Mouse (Mus musculus) lung, embryonic 16.5 days (tissue): ENCODE results near the gene B3galt5. TPM values are rescaled to one million over a fixed set of nuclear protein-coding genes. Genes with fewer than 3 reads are reported as not detected.

ENCODE experiments used
- ATAC-seq: fragments of 200-750 bp; cut with Nextera tagmentation; 2 replicates; pipeline ENCODE4 v1.8.0; 2017; ENCODE audit warnings: low read depth, mild to moderate bottlenecking, moderate library complexity
- H3K27ac ChIP-seq: fragments of 300-500 bp; sonication (generic); 2 replicates; pipeline ENCODE4 v1.5.1; 2014; ENCODE audit warnings: mild to moderate bottlenecking, control low read depth, low read length
- H3K27me3 ChIP-seq: fragments of 300-500 bp; sonication (generic); 2 replicates; pipeline ENCODE4 v1.6.1; 2014; ENCODE audit warnings: low read depth, low read length, mixed read lengths; ENCODE audit not compliant: control insufficient read depth, insufficient read depth
- H3K36me3 ChIP-seq: fragments of 300-500 bp; sonication (generic); 2 replicates; pipeline ENCODE4 v1.6.1; 2014; ENCODE audit warnings: low read length; ENCODE audit not compliant: control insufficient read depth, insufficient read depth
- H3K4me1 ChIP-seq: fragments of 300-500 bp; sonication (generic); replicated peaks from 2 replicates; pipeline ENCODE4 v1.6.1; 2014; ENCODE audit warnings: low read length, mixed read lengths; ENCODE audit not compliant: control insufficient read depth, insufficient read depth
- H3K4me2 ChIP-seq: fragments of 300-500 bp; sonication (generic); 2 replicates; pipeline ENCODE4 v1.6.1; 2014; ENCODE audit warnings: low read depth, low read length, control low read depth
- H3K4me3 ChIP-seq: fragments of 300-500 bp; sonication (generic); 2 replicates; pipeline ENCODE4 v1.5.1; 2014; ENCODE audit warnings: mild to moderate bottlenecking, low read length, control low read depth
- H3K9ac ChIP-seq: fragments of 300-500 bp; sonication (generic); 2 replicates; pipeline ENCODE4 v1.6.1; 2014; ENCODE audit warnings: low read length, control low read depth
- H3K9me3 ChIP-seq: fragments of 300-500 bp; sonication (generic); 2 replicates; pipeline ENCODE4 v1.6.1; 2016; ENCODE audit warnings: low read length; ENCODE audit not compliant: control insufficient read depth
- WGBS: fragments of 180-500 bp; shearing (Covaris S2); extraction: QIAGEN DNeasy Blood & Tissue Kit; methylation state at CpG from one replicate; pipeline ENCODE4 v1.1.7; 2014; 5-methylcytosine and 5-hydroxymethylcytosine counted together
- polyA plus RNA-seq: library from polyadenylated mRNA; unstranded; fragments of >200 nt; fragmentation: Nextera tagmentation; extraction: Ambion mirVana; gene quantifications from 2 replicates; pipeline ENCODE4 v1.2.1, GENCODE M21; 2015

B3galt5 gene
- polyA plus RNA-seq, 1 experiment from 2014 or later, result 2.5 TPM

DNA sequence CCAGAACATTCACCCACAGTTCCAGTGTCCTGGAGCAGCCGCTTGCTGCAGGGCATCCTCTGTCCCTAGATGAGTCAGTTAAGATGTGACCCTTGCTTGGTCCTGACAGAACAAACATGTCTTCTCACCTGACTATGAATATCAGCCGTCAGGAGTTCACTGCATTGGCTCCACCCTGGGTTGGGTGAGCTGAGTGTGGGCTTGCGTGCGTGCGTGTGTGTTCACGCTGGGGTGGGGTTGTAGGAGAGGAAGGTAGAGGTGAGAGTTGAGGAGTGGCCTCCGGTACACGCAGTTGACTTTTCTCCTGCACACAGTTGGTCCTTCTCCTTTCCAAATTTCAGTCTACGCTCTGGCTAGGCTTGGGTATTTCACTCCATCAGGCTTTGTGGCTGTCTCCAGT is 47.0 kb downstream of the B3galt5 start:
- Histone ChIP-seq H3K4me1 (peaks cover 2% of the 10 kb centered on the region; the same call in 1 of the 2 replicates), H3K27ac (no peak overlapping the region), H3K36me3 (no peaks in the 10 kb centered on the region), H3K4me3 (no peak overlapping the region), H3K9ac (no peak overlapping the region), H3K9me3 (no peaks in the 10 kb centered on the region), H3K27me3 (peaks cover 21% of the 10 kb centered on the region), H3K4me2 (no peak overlapping the region)
- ATAC-seq, result no peak
- WGBS, result 75% methylated on average over 9 of the region's 9 CpGs

DNA sequence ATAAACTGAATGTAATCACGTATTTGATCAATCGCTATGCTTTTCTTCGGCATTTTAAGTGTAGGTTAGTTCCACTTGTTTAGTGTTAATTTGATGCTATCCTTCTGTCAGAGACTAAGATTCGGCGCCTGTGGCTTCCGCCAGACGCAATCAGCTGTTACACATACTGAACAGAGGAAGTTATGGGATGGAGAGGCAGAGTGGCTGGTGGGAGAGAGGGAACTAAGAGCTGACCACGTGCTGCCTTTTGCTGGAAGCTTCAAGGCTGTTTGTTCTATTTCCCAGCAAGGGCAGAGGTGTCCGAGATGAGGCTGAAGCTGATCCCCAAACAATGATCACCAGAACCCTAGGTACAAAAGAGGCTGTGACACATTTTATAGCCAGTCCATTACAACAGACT is 56.3 kb downstream of the B3galt5 start:
- no peak overlapping the region for H3K4me2 ChIP-seq
- no peak for ATAC-seq

DNA sequence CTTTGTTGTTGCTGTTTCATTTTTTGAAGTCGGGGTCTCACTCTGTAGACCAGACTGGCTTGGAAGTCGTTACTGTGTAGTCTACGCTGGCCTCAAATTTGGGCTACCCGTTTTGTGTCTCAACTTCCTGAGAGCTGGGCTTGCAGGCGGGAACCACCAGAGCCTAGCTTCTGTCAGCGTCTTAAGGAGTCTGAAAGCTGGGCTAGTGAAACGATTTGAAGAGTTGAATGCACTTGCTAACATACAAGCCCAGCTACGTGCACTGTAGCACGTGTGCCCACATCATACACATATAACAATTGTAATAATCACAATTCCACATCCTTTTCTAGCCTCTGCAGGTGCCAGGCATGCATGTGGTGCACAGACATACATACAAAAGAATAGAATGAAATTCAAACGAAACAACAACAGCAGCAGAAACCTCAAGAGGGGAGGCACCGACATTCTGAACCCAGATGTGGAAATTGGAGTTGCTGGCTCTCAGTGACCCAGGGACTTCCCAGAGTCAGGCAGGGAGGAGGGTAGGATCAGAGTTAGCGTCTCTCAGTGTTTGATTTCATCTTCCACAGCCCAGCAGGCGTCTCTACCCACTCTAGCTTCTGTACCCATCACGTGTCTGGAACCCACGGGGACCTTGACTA is 57.1 kb downstream of the B3galt5 start:
- Histone ChIP-seq H3K36me3 (no peaks in the 10 kb centered on the region), H3K4me2 (no peak overlapping the region), H3K27me3 (no peaks in the 10 kb centered on the region), H3K9me3 (no peaks in the 10 kb centered on the region), H3K9ac (no peak overlapping the region), H3K27ac (no peak overlapping the region), H3K4me1 (no peaks in the 10 kb centered on the region), H3K4me3 (no peak overlapping the region)
- 59% methylated on average over 15 of the region's 15 CpGs for WGBS
- ATAC-seq, result no peak

More for the DNA sequence above, 56.3 kb downstream of the B3galt5 start:
- Histone ChIP-seq H3K27me3 (no peaks in the 10 kb centered on the region), H3K4me1 (no peaks in the 10 kb centered on the region), H3K4me3 (no peak overlapping the region), H3K9me3 (no peaks in the 10 kb centered on the region), H3K36me3 (no peaks in the 10 kb centered on the region), H3K27ac (no peak overlapping the region), H3K9ac (no peak overlapping the region)
- 61% methylated on average over 9 of the region's 9 CpGs for WGBS

DNA sequence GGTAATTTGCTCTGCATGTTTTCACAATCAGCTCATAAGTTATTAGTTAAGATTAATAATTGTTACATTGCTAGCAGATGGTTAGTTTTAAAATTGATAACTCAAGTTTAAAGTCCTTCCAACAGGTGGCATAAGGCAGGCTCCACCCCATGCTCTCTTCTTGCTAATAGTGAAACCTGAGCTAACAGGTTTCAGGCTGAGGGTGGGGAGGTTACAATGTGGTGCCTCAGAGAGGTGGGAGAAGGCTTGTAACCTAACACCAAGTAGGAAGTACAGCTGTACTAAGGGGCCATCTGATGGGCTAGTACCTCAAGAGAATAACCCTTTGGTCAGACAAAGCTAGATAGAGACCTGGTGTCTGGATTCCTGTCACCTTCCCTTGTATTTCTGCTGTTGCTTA is 62.5 kb downstream of the B3galt5 start:
- Histone ChIP-seq H3K27me3 (no peaks in the 10 kb centered on the region), H3K4me1 (no peaks in the 10 kb centered on the region), H3K9me3 (no peaks in the 10 kb centered on the region), H3K4me3 (no peak overlapping the region), H3K36me3 (no peaks in the 10 kb centered on the region), H3K9ac (no peak overlapping the region), H3K4me2 (no peak overlapping the region), H3K27ac (no peak overlapping the region)
- ATAC-seq, result no peak

DNA sequence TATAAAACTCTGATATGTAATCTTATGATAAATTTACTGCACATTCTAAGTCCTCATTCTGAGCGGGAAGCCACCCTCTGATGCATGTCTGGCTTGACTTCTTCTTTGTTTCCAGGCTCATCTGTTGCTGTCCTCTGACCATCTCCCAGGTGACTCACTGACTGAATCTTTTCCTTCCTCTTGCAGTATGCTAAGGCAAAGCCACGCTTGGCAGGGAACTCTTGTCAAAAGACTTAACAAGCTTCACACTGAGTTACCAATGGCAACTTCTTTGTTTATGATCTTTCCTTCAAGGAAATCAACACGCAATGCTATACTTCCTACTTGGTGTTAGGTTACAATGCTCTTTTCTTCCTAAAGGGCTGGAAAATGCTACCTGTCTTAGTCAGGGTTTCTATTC is 63.0 kb downstream of the B3galt5 start:
- Histone ChIP-seq H3K4me3 (no peak overlapping the region), H3K27me3 (no peaks in the 10 kb centered on the region), H3K9me3 (no peaks in the 10 kb centered on the region), H3K9ac (no peak overlapping the region), H3K4me1 (no peaks in the 10 kb centered on the region), H3K4me2 (no peak overlapping the region), H3K27ac (no peak overlapping the region), H3K36me3 (no peaks in the 10 kb centered on the region)
- WGBS, result 66% methylated on average over 3 of the region's 3 CpGs
- ATAC-seq, result no peak

DNA sequence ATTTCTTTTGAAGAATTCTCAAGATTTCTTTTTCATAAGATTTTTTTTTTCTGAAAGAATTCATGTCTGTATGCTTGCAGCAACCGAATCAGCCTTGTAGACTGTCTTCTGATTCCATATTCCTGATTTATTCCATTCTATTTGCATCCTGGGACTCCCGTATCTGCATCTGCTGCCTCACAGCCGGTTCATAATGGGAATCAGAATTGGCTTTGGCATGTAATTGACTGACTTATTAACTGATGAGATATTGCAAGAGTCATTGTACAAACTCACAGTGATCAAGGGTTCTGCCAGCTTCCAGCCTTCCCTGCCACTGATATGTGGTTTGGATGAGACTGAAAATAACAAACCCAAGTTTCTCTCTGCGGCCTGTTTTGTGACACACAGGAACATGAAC is 67.8 kb downstream of the B3galt5 start:
- H3K4me1 ChIP-seq, result no peaks in the 10 kb centered on the region
- no peak overlapping the region for H3K4me3 ChIP-seq
- H3K4me2 ChIP-seq, result no peak overlapping the region
- ATAC-seq, result no peak
- 74% methylated on average over 4 of the region's 4 CpGs for WGBS
- no peaks in the 10 kb centered on the region for H3K9me3 ChIP-seq
- no peak overlapping the region for H3K27ac ChIP-seq
- no peaks in the 10 kb centered on the region for H3K27me3 ChIP-seq
- H3K36me3 ChIP-seq, result no peaks in the 10 kb centered on the region
- H3K9ac ChIP-seq, result no peak overlapping the region

DNA sequence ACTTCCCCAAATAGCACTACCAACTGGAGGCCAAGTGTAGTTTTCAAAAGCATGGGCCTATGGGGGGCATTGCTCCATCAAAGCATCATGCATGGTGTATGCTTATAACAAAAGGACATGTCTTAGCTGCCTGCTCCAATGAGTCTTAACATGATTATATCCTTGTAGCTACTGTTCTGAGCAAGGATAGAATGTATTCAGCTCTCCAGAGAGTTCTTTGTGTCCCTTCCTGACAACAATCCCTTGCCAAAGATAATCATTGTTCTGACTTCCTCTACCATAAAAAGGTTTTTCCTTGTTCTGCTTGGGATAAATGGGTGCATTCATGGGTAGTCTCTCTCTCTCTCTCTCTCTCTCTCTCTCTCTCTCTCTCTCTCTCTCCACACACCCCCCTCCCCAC is 68.8 kb downstream of the B3galt5 start:
- H3K4me1 ChIP-seq, result no peaks in the 10 kb centered on the region
- H3K9ac ChIP-seq, result no peak overlapping the region
- no peak overlapping the region for H3K4me2 ChIP-seq
- no peaks in the 10 kb centered on the region for H3K27me3 ChIP-seq
- no peak for ATAC-seq
- no peak overlapping the region for H3K4me3 ChIP-seq
- H3K9me3 ChIP-seq, result no peaks in the 10 kb centered on the region
- no peak overlapping the region for H3K27ac ChIP-seq
- H3K36me3 ChIP-seq, result no peaks in the 10 kb centered on the region

DNA sequence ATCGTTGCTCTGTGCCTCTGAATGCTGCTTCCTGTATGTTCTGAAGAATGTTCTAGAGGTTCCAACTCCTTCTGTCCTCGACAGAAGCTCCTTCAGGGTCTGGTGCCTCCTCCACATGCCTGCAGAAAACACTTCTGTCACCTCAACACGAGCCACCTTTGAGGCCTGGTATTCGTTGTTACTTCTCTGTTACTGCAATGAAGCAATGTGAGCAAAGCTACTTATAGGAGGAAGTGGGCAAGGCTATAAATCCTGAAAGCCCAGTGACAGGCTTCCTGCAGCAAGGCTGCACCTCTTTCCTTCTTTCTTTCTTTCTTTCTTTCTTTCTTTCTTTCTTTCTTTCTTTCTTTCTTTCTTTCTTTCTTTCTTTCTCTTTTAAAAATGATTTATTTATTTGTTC is 71.3 kb downstream of the B3galt5 start:
- 62% methylated on average over 4 of the region's 4 CpGs for WGBS
- no peaks in the 10 kb centered on the region for H3K9me3 ChIP-seq
- ATAC-seq, result no peak
- H3K4me3 ChIP-seq, result no peak overlapping the region
- H3K9ac ChIP-seq, result no peak overlapping the region
- H3K4me2 ChIP-seq, result no peak overlapping the region
- no peak overlapping the region for H3K27ac ChIP-seq
- H3K27me3 ChIP-seq, result no peaks in the 10 kb centered on the region
- no peaks in the 10 kb centered on the region for H3K4me1 ChIP-seq
- H3K36me3 ChIP-seq, result no peaks in the 10 kb centered on the region

DNA sequence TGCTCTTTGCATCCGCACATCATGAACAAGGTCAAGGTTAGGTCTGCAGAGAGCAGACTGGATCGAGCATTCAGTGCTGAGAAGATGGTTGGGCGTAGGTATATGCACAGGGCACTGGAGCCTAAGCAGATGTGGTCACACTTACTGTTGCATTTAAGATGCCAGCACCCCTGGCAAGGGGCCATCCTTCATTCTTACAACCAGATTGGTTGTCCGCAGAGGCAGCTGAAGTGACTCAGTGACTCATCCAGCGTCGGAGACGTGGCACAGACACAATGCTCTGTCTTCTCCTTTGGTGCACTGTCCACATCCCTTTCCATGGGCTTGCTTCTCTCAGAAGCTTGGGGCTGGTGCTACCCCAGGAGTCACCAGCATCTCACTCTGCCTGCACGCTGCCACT is 82.2 kb downstream of the B3galt5 start:
- Histone ChIP-seq H3K27ac (no peak overlapping the region), H3K4me3 (no peak overlapping the region), H3K4me1 (no peaks in the 10 kb centered on the region), H3K36me3 (no peaks in the 10 kb centered on the region), H3K9me3 (no peaks in the 10 kb centered on the region; the same call in 1 of the 2 replicates), H3K9ac (no peak overlapping the region), H3K27me3 (no peaks in the 10 kb centered on the region), H3K4me2 (no peak overlapping the region)
- WGBS, result 76% methylated on average over 8 of the region's 8 CpGs
- ATAC-seq, result no peak

DNA sequence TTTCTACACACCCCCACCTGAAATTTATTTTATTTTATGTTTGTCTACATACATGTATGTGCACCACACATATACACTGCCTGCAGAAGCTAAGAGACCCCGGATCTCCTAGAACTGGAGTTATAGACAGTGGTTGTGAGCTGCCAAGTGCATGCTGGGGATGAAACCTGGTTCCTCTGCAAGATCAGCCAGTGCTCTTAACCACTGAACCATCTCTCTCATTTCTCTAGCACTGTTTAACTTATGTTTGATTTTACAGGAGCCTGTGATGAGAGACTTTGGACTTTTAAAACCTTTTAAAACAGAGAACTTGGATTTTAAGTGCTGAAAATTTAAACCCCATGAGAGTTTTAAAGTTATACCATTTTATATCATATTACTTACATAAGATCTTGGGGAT is 87.1 kb downstream of the B3galt5 start:
- Histone ChIP-seq H3K4me3 (no peak overlapping the region), H3K36me3 (no peaks in the 10 kb centered on the region), H3K9me3 (no peaks in the 10 kb centered on the region; the same call in 1 of the 2 replicates), H3K9ac (no peak overlapping the region), H3K27me3 (no peaks in the 10 kb centered on the region), H3K27ac (no peak overlapping the region), H3K4me1 (peaks cover 6% of the 10 kb centered on the region), H3K4me2 (no peak overlapping the region)
- ATAC-seq, result no peak
- WGBS, result 83% methylated on average over 1 of the region's 1 CpGs
